Mouse (Mus musculus): ENCODE measurements around the gene Kif1bp. TPM values are rescaled to one million over a fixed set of nuclear protein-coding genes. Genes with fewer than 3 reads are reported as not detected.

Kif1bp gene
- total and polyA plus RNA-seq, 2 experiments from 2014 or later: 23.9 to 28.2 TPM

- DNase-seq (ENCODE audit: low spot score): no peak
- Histone ChIP-seq H3K9me3 (replicated peaks; ENCODE audit: control insufficient read depth, low read length) (no peaks in the 10 kb centered on the region), H3K4me1 (ENCODE audit: control insufficient read depth, insufficient read depth) (no peaks in the 10 kb centered on the region), H3K9ac (replicated peaks; ENCODE audit: low read depth, low read length) (no peak overlapping the region), H3K27ac (ENCODE audit: low read depth) (no peak overlapping the region), H3K4me3 (ENCODE audit: low read depth, low read length) (no peak overlapping the region), H3K27me3 (ENCODE audit: control insufficient read depth, insufficient read depth, low read length) (no peaks in the 10 kb centered on the region), H3K4me2 (ENCODE audit: low read depth, low read length) (no peak overlapping the region), H3K36me3 (replicated peaks; ENCODE audit: control insufficient read depth, insufficient read depth, low read length) (peaks cover 84% of the 10 kb centered on the region)
- no peak for TF ChIP-seq CTCF (IDR thresholded peaks at IDR 0.05; ENCODE audit: low read depth)
- TF ChIP-seq EP300 (IDR thresholded peaks at IDR 0.05; ENCODE audit: low read depth): no peak
- WGBS: 92% methylated on average over 7 of the region's 7 CpGs
- ATAC-seq (ENCODE audit: insufficient read depth, low read depth): no peak
These were observed 8.0 kb downstream of the Kif1bp start for GRCm38 (mm10) chr10:62570126-62570871.

GRCm38 (mm10) chr10:62568861-62569260 lies 9.4 kb downstream of the Kif1bp start:
- DNase-seq (ENCODE audit: low spot score): no peak
- TF ChIP-seq CTCF (IDR thresholded peaks at IDR 0.05; ENCODE audit: low read depth): no peak
- no peak for TF ChIP-seq EP300 (IDR thresholded peaks at IDR 0.05; ENCODE audit: low read depth)

GRCm38 (mm10) chr10:62557736-62558135 lies 20.5 kb downstream of the Kif1bp start:
- Histone ChIP-seq H3K4me3 (ENCODE audit: low read depth, low read length) (no peak overlapping the region), H3K9me3 (replicated peaks; ENCODE audit: control insufficient read depth, low read length) (no peaks in the 10 kb centered on the region), H3K4me1 (ENCODE audit: control insufficient read depth, insufficient read depth) (no peaks in the 10 kb centered on the region), H3K27me3 (ENCODE audit: control insufficient read depth, insufficient read depth, low read length) (no peaks in the 10 kb centered on the region), H3K27ac (ENCODE audit: low read depth) (no peak overlapping the region), H3K9ac (replicated peaks; ENCODE audit: low read depth, low read length) (no peak overlapping the region), H3K36me3 (replicated peaks; ENCODE audit: control insufficient read depth, insufficient read depth, low read length) (peaks cover 36% of the 10 kb centered on the region), H3K4me2 (ENCODE audit: low read depth, low read length) (no peak overlapping the region)
- no peak for DNase-seq (ENCODE audit: low spot score)
- TF ChIP-seq CTCF (IDR thresholded peaks at IDR 0.05; ENCODE audit: low read depth) (peak; percentile 17; the same call in 1 of the 2 replicates), EP300 (IDR thresholded peaks at IDR 0.05; ENCODE audit: low read depth) (no peak)
- no peak for ATAC-seq (ENCODE audit: insufficient read depth, low read depth)
- WGBS: 91% methylated on average over 1 of the region's 1 CpGs

More at GRCm38 (mm10) chr10:62568861-62569260, 9.4 kb downstream of the Kif1bp start:
- ATAC-seq (ENCODE audit: insufficient read depth, low read depth): no peak
- no peaks in the 10 kb centered on the region for H3K9me3 ChIP-seq (replicated peaks; ENCODE audit: control insufficient read depth, low read length)
- peaks cover 86% of the 10 kb centered on the region for H3K36me3 ChIP-seq (replicated peaks; ENCODE audit: control insufficient read depth, insufficient read depth, low read length)
- H3K4me3 ChIP-seq (ENCODE audit: low read depth, low read length): no peak overlapping the region
- H3K4me2 ChIP-seq (ENCODE audit: low read depth, low read length): no peak overlapping the region
- no peak overlapping the region for H3K27ac ChIP-seq (ENCODE audit: low read depth)
- H3K4me1 ChIP-seq (ENCODE audit: control insufficient read depth, insufficient read depth): no peaks in the 10 kb centered on the region
- H3K9ac ChIP-seq (replicated peaks; ENCODE audit: low read depth, low read length): no peak overlapping the region
- 61% methylated on average over 4 of the region's 4 CpGs for WGBS
- no peaks in the 10 kb centered on the region for H3K27me3 ChIP-seq (ENCODE audit: control insufficient read depth, insufficient read depth, low read length)

GRCm38 (mm10) chr10:62556558-62556901 lies 21.7 kb downstream of the Kif1bp start:
- H3K27ac ChIP-seq (ENCODE audit: low read depth): no peak overlapping the region
- H3K4me3 ChIP-seq (ENCODE audit: low read depth, low read length): no peak overlapping the region
- no peak overlapping the region for H3K4me2 ChIP-seq (ENCODE audit: low read depth, low read length)
- DNase-seq (ENCODE audit: low spot score): no peak
- no peak overlapping the region for H3K9ac ChIP-seq (replicated peaks; ENCODE audit: low read depth, low read length)
- ATAC-seq (ENCODE audit: insufficient read depth, low read depth): no peak
- H3K36me3 ChIP-seq (replicated peaks; ENCODE audit: control insufficient read depth, insufficient read depth, low read length): peaks cover 25% of the 10 kb centered on the region
- no peaks in the 10 kb centered on the region for H3K4me1 ChIP-seq (ENCODE audit: control insufficient read depth, insufficient read depth)
- no peak for TF ChIP-seq CTCF (IDR thresholded peaks at IDR 0.05; ENCODE audit: low read depth)
- TF ChIP-seq EP300 (IDR thresholded peaks at IDR 0.05; ENCODE audit: low read depth): no peak
- H3K9me3 ChIP-seq (replicated peaks; ENCODE audit: control insufficient read depth, low read length): no peaks in the 10 kb centered on the region
- H3K27me3 ChIP-seq (ENCODE audit: control insufficient read depth, insufficient read depth, low read length): no peaks in the 10 kb centered on the region
- WGBS: 82% methylated on average over 6 of the region's 6 CpGs

GRCm38 (mm10) chr10:62555705-62556557 lies 22.3 kb downstream of the Kif1bp start:
- WGBS: 68% methylated on average over 11 of the region's 11 CpGs
- Histone ChIP-seq H3K36me3 (replicated peaks; ENCODE audit: control insufficient read depth, insufficient read depth, low read length) (peaks cover 24% of the 10 kb centered on the region), H3K4me2 (ENCODE audit: low read depth, low read length) (no peak overlapping the region), H3K9ac (replicated peaks; ENCODE audit: low read depth, low read length) (no peak overlapping the region), H3K9me3 (replicated peaks; ENCODE audit: control insufficient read depth, low read length) (no peaks in the 10 kb centered on the region), H3K4me3 (ENCODE audit: low read depth, low read length) (no peak overlapping the region), H3K27me3 (ENCODE audit: control insufficient read depth, insufficient read depth, low read length) (no peaks in the 10 kb centered on the region), H3K4me1 (ENCODE audit: control insufficient read depth, insufficient read depth) (no peaks in the 10 kb centered on the region), H3K27ac (ENCODE audit: low read depth) (no peak overlapping the region)
- DNase-seq (ENCODE audit: low spot score) (no peak), ATAC-seq (ENCODE audit: insufficient read depth, low read depth) (no peak)
- no peak for TF ChIP-seq CTCF (IDR thresholded peaks at IDR 0.05; ENCODE audit: low read depth)
- no peak for TF ChIP-seq EP300 (IDR thresholded peaks at IDR 0.05; ENCODE audit: low read depth)

Measured in heart, postnatal 0 days (tissue).